10 mouse cellular contexts compared by ENCODE assay signal in the genomic region with DNA sequence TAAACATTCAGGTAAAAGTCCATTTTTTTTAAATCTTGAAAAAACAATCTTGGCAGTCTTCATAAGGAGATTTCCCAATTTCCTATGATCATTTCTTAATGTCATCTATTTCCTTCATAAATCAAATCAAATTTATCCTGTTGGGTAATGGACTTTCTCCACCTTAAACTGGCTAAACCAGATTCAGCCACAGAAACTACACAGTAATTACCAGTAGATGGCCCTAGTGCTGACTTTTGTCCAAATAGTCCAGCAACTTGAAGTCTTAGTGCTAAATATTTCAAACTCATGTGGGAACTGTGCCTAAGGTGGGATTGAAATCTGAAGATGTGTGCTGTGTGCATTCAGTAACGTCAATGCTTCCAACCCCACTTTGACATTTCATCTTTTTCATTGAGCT. TPM values are rescaled to one million over a fixed set of nuclear protein-coding genes. Genes with fewer than 3 reads are reported as not detected.
DNase-seq lines count a peak whose midpoint lies in the region; ATAC-seq and TF ChIP-seq lines count a peak whose summit lies in the region.
"Had no signal": no experiment of that assay in that cellular context is flagged by ENCODE, and none has a peak within 500 bp of the region (broad histone marks: within the 10 kb centered on the region; RNA-seq: fewer than 3 reads in every experiment).

No protein-coding gene starts in this region.

- peak; percentile 36 to 47 for DNase-seq in cerebellum, postnatal 14 days
- peak; percentile 46 for DNase-seq in limb, embryonic 14.5 days (ENCODE audit: low spot score)
- no peak for DNase-seq in limb, embryonic 10.5 days (ENCODE audit: low spot score)
- DNase-seq in brain, adult 2 months (ENCODE audit: low read depth, low spot score), result peak; percentile 65
- DNase-seq in naive thymus-derived CD4-positive, alpha-beta T cell, adult 2 months (ENCODE audit: low read depth), result peak; percentile 66
- DNase-seq in right cerebral cortex, postnatal 14 days, result no peak
- DNase-seq in right cerebral cortex, postnatal 36 days (ENCODE audit: low spot score in 2 of 2), result no peak

- ATAC-seq in cerebellum, adult (ENCODE audit: insufficient number of reproducible peaks, low FRiP score, low TSS enrichment), result no peak
- ATAC-seq in limb, embryonic 14.5 days (ENCODE audit: low FRiP score, low read depth), result no peak

- 41% methylated on average over 1 of the region's 1 CpGs for WGBS in limb, embryonic 14.5 days
- 39% methylated on average over 1 of the region's 1 CpGs for WGBS in limb, embryonic 10.5 days

- no peak overlapping the region for H3K9ac ChIP-seq in limb, embryonic 14.5 days (ENCODE audit: low read depth, low read length, severe bottlenecking)
- H3K9ac ChIP-seq: neural tube, embryonic 12.5 days had no signal

- peaks cover 7% of the 10 kb centered on the region; the same call in 1 of the 2 replicates for H3K36me3 ChIP-seq in limb, embryonic 14.5 days (ENCODE audit: control insufficient read depth, insufficient read depth, low read length)
- H3K36me3 ChIP-seq in limb, embryonic 10.5 days, result no peaks in the 10 kb centered on the region
- H3K36me3 ChIP-seq: neural tube, embryonic 12.5 days had no signal

- no peak for TF ChIP-seq POLR2A in limb, embryonic 14.5 days (IDR thresholded peaks at IDR 0.05; ENCODE audit: borderline replicate concordance, extremely low read depth, insufficient read depth, insufficient read length)

- H3K9me3 ChIP-seq in limb, embryonic 14.5 days (ENCODE audit: control insufficient read depth, low read length), result no peaks in the 10 kb centered on the region
- H3K9me3 ChIP-seq in limb, embryonic 10.5 days (replicated peaks), result no peaks in the 10 kb centered on the region
- H3K9me3 ChIP-seq: neural tube, embryonic 12.5 days had no signal

- no peaks in the 10 kb centered on the region for H3K27me3 ChIP-seq in limb, embryonic 14.5 days (ENCODE audit: control insufficient read depth, insufficient read depth, low read length)
- no peaks in the 10 kb centered on the region for H3K27me3 ChIP-seq in limb, embryonic 10.5 days (ENCODE audit: low read depth, poor library complexity, severe bottlenecking)
- H3K27me3 ChIP-seq: neural tube, embryonic 12.5 days had no signal

- no peak overlapping the region for H3K27ac ChIP-seq in limb, embryonic 14.5 days (replicated peaks; ENCODE audit: low read depth, low read length)
- H3K27ac ChIP-seq in limb, embryonic 10.5 days, result no peak overlapping the region
- H3K27ac ChIP-seq: neural tube, embryonic 12.5 days had no signal

- H3K4me1 ChIP-seq in limb, embryonic 14.5 days (ENCODE audit: control insufficient read depth, insufficient read depth, low read length), result 0 out of 2 replicates have a peak, but pooled peaks cover 3% of the 10 kb centered on the region
- H3K4me1 ChIP-seq in limb, embryonic 10.5 days, result peaks cover 8% of the 10 kb centered on the region
- H3K4me1 ChIP-seq: neural tube, embryonic 12.5 days had no signal

- no peak overlapping the region for H3K4me3 ChIP-seq in limb, embryonic 14.5 days (replicated peaks; ENCODE audit: low read length)
- no peak overlapping the region for H3K4me3 ChIP-seq in limb, embryonic 10.5 days
- H3K4me3 ChIP-seq: erythroblast, embryonic 14.5 days; neural tube, embryonic 12.5 days had no signal

- no peak overlapping the region for H3K4me2 ChIP-seq in limb, embryonic 14.5 days (replicated peaks; ENCODE audit: low read depth, low read length, severe bottlenecking)
- H3K4me2 ChIP-seq: neural tube, embryonic 12.5 days had no signal

RNA-seq across cellular contexts. Expression of a gene that starts 11.8 kb away (rescaled TPM):
- polyA plus RNA-seq in limb, embryonic 14.5 days (2012; rRNA removed), result 5.4 and 7.0 TPM in 2 replicates
- polyA plus RNA-seq in limb, embryonic 14.5 days (2014; fragmentation: Nextera tagmentation; extraction: Ambion mirVana), result 8.6 and 8.8 TPM in 2 replicates
- polyA plus RNA-seq in limb, embryonic 10.5 days (2016; fragmentation: Nextera tagmentation; extraction: Ambion mirVana), result 4.6 and 6.1 TPM in 2 replicates

Comparison
In these comparisons a context has a peak if more than half of its experiments do, and no peak if none do; other contexts are left out.
1. DNase-seq: peak in cerebellum, postnatal 14 days (2 of 2), limb, embryonic 14.5 days (single experiment), brain, adult 2 months (single experiment) and naive thymus-derived CD4-positive, alpha-beta T cell, adult 2 months (single experiment); none in limb, embryonic 10.5 days (single experiment), right cerebral cortex, postnatal 14 days (single experiment) and right cerebral cortex, postnatal 36 days (0 of 2).